Mouse (Mus musculus): ENCODE results near the gene Alg12. TPM values are rescaled to one million over a fixed set of nuclear protein-coding genes. Genes with fewer than 3 reads are reported as not detected.

Alg12 gene
- polyA plus RNA-seq, 1 experiment = 16.6 TPM

DNA sequence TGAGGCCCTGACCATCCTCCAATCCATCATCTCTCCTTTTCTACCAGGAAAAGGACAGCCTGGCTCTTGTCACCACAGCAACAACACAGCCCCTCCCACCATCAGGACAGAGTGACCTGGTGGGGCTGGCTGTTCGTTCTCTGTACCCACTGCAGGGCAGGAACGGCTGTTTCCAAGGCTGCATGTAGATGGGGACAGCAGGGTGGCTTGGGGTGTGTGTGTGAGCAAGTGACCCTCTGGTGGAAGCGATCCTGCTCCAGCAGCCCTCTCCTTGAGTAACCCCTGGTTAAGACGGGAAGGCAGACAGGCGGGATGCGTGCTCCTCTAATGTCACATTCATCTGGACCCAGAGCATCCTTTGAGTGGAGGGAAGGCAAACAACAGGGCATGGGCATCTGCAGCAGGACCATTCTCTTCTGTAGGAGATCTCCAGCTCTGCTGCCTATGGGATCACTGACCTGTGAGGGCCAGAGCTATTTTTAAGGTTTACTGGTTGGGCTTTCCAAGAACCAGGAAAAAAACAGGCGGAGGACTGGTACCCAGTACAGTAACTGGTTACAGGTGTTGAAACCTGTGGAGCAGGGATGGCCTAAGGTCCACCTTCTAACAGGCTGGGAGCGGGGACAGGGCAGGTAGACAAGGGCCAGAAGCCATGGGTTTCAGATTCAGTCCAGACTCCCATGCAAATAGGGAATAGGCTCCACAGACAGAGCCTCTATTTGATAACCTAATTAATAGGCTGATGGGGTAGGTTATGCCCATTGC lies 40.3 kb upstream of the Alg12 start:
- no peak for TF ChIP-seq POLR2A (IDR thresholded peaks at IDR 0.05; ENCODE audit: low read depth, low read length)
- no peak for TF ChIP-seq CTCF (IDR thresholded peaks at IDR 0.05; ENCODE audit: extremely low read depth, insufficient read depth, insufficient read length, insufficient replicate concordance)
- peaks cover 12% of the 10 kb centered on the region for H3K4me1 ChIP-seq (ENCODE audit: control insufficient read depth, insufficient read depth, insufficient read length)

DNA sequence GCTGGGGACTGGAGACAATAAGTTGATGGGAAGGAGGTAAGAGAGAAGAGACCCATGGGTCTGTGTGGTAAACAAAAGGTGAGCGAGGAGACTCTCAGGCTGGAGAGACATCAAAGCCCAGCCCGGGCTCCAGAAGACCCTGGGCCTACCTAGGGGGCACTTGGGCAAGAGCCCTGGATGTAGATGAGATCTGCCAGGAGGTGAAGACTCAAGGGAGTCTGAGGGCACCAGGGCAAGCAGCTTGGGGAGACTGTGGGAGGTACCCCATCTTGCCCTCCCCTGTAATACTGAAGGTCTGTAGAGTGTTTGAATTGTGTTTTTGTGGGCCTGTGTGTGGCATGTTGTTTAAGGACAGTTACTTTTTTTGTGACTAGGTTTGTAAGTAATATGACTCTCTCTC lies 39.6 kb upstream of the Alg12 start:
- Histone ChIP-seq H3K27ac (ENCODE audit: insufficient read depth, low read length) (no peak overlapping the region), H3K27me3 (ENCODE audit: control insufficient read depth, insufficient read depth, low read length) (no peaks in the 10 kb centered on the region), H3K4me1 (ENCODE audit: control insufficient read depth, insufficient read depth, insufficient read length) (peaks cover 8% of the 10 kb centered on the region), H3K4me3 (ENCODE audit: extremely low read depth, insufficient read depth, insufficient read length) (no peak overlapping the region), H3K36me3 (ENCODE audit: control insufficient read depth, insufficient read depth, low read length) (no peaks in the 10 kb centered on the region)
- DNase-seq (ENCODE audit: low read depth in 1 of 2, low spot score in 2 of 2) = no peak
- TF ChIP-seq POLR2A (IDR thresholded peaks at IDR 0.05; ENCODE audit: low read depth, low read length) (no peak), CTCF (IDR thresholded peaks at IDR 0.05; ENCODE audit: extremely low read depth, insufficient read depth, insufficient read length, insufficient replicate concordance) (no peak)
- 83% methylated on average over 2 of the region's 2 CpGs for WGBS

More for the DNA sequence above, 40.3 kb upstream of the Alg12 start:
- H3K27me3 ChIP-seq (ENCODE audit: control insufficient read depth, insufficient read depth, low read length) = no peaks in the 10 kb centered on the region
- WGBS = 95% methylated on average over 8 of the region's 8 CpGs
- no peak overlapping the region for H3K4me3 ChIP-seq (ENCODE audit: extremely low read depth, insufficient read depth, insufficient read length)
- no peak overlapping the region for H3K27ac ChIP-seq (ENCODE audit: insufficient read depth, low read length)
- DNase-seq (ENCODE audit: low read depth in 1 of 2, low spot score in 2 of 2) = no peak
- H3K36me3 ChIP-seq (ENCODE audit: control insufficient read depth, insufficient read depth, low read length) = peaks cover under 1% of the 10 kb centered on the region

DNA sequence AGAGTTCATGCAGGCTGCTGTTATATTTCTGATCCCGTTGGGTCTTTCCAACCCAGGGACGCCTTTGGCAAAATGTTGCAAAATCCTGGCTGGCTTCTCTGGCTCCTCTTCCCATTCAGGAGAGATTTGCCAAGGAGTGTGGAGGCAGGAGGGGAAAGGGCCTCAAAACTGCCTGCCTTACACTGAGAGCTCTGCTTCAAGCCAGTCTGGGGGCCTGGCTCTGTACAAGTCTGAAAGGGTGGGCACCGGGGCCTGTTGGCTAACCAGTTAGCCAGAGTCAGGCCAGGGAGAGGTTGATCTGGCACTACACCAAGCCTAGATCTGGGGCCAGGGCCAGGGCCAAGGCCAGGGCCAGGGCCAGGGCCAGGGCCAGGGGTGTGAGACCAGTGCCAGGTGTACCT lies 39.0 kb upstream of the Alg12 start:
- Histone ChIP-seq H3K4me1 (ENCODE audit: control insufficient read depth, insufficient read depth, insufficient read length) (peaks cover 6% of the 10 kb centered on the region), H3K27ac (ENCODE audit: insufficient read depth, low read length) (no peak overlapping the region), H3K27me3 (ENCODE audit: control insufficient read depth, insufficient read depth, low read length) (no peaks in the 10 kb centered on the region), H3K36me3 (ENCODE audit: control insufficient read depth, insufficient read depth, low read length) (no peaks in the 10 kb centered on the region), H3K4me3 (ENCODE audit: extremely low read depth, insufficient read depth, insufficient read length) (no peak overlapping the region)
- no peak for TF ChIP-seq POLR2A (IDR thresholded peaks at IDR 0.05; ENCODE audit: low read depth, low read length)
- no peak for TF ChIP-seq CTCF (IDR thresholded peaks at IDR 0.05; ENCODE audit: extremely low read depth, insufficient read depth, insufficient read length, insufficient replicate concordance)
- no peak for DNase-seq (ENCODE audit: low read depth in 1 of 2, low spot score in 2 of 2)
- 92% methylated on average over 3 of the region's 3 CpGs for WGBS

DNA sequence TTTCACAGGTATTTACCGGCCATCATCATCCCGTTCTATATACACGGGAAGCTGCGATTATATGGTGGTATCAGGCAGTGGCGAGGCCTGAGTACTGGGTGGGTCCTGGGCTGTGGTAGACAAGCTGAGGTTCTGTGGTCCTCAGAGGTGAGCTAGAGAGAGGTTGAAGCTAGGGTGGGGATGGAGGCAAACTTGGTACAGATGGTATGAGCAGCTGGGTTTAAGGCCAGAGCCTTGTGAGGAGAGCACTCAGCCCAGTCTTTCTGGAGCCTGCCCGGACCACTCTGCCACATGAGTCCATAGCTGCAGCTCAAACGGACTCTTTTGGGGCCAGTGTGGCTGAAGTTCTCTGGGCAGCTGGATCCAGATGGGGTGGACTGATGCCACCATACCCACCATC lies 38.2 kb upstream of the Alg12 start:
- no peak for DNase-seq (ENCODE audit: low read depth in 1 of 2, low spot score in 2 of 2)
- no peaks in the 10 kb centered on the region for H3K27me3 ChIP-seq (ENCODE audit: control insufficient read depth, insufficient read depth, low read length)
- H3K4me3 ChIP-seq (ENCODE audit: extremely low read depth, insufficient read depth, insufficient read length) = no peak overlapping the region
- no peak for TF ChIP-seq POLR2A (IDR thresholded peaks at IDR 0.05; ENCODE audit: low read depth, low read length)
- TF ChIP-seq CTCF (IDR thresholded peaks at IDR 0.05; ENCODE audit: extremely low read depth, insufficient read depth, insufficient read length, insufficient replicate concordance) = no peak
- no peak overlapping the region for H3K27ac ChIP-seq (ENCODE audit: insufficient read depth, low read length)
- H3K36me3 ChIP-seq (ENCODE audit: control insufficient read depth, insufficient read depth, low read length) = no peaks in the 10 kb centered on the region
- H3K4me1 ChIP-seq (ENCODE audit: control insufficient read depth, insufficient read depth, insufficient read length) = peaks cover 3% of the 10 kb centered on the region; the same call in 1 of the 2 replicates
- WGBS = 91% methylated on average over 7 of the region's 7 CpGs

DNA sequence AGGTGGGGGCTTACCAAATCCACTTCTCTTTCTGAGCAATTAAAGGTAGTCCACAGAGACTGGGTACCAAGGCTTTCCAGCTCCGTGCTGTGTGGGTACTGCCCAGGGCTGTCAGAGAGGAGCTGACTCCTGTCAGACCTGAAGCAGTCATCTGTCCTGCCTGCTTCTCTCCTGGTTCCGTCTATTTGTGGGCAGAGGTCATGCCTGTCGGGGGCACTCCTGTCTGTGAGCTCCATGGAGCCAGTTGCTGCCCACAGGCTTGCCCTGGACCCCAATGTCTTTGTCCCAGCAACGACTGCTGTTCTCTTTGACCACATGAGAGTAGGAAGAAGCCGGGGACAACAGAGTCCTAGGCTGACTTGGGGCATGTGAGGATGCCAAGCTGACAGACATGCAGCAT lies 37.5 kb upstream of the Alg12 start:
- Histone ChIP-seq H3K27me3 (ENCODE audit: control insufficient read depth, insufficient read depth, low read length) (no peaks in the 10 kb centered on the region), H3K4me1 (ENCODE audit: control insufficient read depth, insufficient read depth, insufficient read length) (peaks cover 3% of the 10 kb centered on the region; the same call in 1 of the 2 replicates), H3K4me3 (ENCODE audit: extremely low read depth, insufficient read depth, insufficient read length) (no peak overlapping the region), H3K36me3 (ENCODE audit: control insufficient read depth, insufficient read depth, low read length) (no peaks in the 10 kb centered on the region), H3K27ac (ENCODE audit: insufficient read depth, low read length) (no peak overlapping the region)
- 83% methylated on average over 5 of the region's 5 CpGs for whole genome bisulfite sequencing
- DNase-seq (ENCODE audit: low read depth in 1 of 2, low spot score in 2 of 2) = no peak
- no peak for TF ChIP-seq CTCF (IDR thresholded peaks at IDR 0.05; ENCODE audit: extremely low read depth, insufficient read depth, insufficient read length, insufficient replicate concordance)

DNA sequence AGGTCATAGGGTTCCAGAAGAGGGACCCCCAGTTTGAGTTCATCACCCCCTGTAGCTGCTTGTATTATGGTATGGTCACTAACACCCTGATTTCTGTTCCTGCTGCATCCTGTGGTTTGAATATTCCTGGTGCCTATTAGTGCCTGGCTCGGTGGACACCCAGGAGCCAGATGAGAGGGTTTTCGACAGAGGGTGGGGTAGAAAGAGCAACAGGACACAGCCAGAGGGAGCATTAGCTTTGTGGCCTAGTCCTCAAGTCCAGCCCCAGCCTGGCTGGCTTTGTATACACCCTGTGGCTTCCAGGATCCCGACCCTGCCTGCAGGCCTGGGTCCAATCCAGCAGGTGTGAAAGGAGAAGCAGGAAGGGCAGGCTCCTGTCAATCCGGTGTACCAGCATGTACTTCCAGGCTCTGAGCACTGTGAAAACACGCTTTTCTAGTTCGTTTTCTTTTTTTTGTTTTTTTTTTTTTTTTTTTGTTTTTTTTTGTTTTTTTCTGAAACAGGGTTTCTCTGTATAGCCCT lies 36.8 kb upstream of the Alg12 start:
- H3K27ac ChIP-seq (ENCODE audit: insufficient read depth, low read length) = no peak overlapping the region
- WGBS = 79% methylated on average over 6 of the region's 6 CpGs
- H3K36me3 ChIP-seq (ENCODE audit: control insufficient read depth, insufficient read depth, low read length) = no peaks in the 10 kb centered on the region
- no peaks in the 10 kb centered on the region; the same call in 1 of the 2 replicates for H3K4me1 ChIP-seq (ENCODE audit: control insufficient read depth, insufficient read depth, insufficient read length)
- no peak overlapping the region for H3K4me3 ChIP-seq (ENCODE audit: extremely low read depth, insufficient read depth, insufficient read length)
- TF ChIP-seq CTCF (IDR thresholded peaks at IDR 0.05; ENCODE audit: extremely low read depth, insufficient read depth, insufficient read length, insufficient replicate concordance) = no peak
- no peak for TF ChIP-seq POLR2A (IDR thresholded peaks at IDR 0.05; ENCODE audit: low read depth, low read length)
- no peak for DNase-seq (ENCODE audit: low read depth in 1 of 2, low spot score in 2 of 2)
- H3K27me3 ChIP-seq (ENCODE audit: control insufficient read depth, insufficient read depth, low read length) = no peaks in the 10 kb centered on the region

Measured in spleen, adult 2 months (tissue).